Comparison of ENCODE assay signal across 36 mouse cellular contexts in the genomic region with DNA sequence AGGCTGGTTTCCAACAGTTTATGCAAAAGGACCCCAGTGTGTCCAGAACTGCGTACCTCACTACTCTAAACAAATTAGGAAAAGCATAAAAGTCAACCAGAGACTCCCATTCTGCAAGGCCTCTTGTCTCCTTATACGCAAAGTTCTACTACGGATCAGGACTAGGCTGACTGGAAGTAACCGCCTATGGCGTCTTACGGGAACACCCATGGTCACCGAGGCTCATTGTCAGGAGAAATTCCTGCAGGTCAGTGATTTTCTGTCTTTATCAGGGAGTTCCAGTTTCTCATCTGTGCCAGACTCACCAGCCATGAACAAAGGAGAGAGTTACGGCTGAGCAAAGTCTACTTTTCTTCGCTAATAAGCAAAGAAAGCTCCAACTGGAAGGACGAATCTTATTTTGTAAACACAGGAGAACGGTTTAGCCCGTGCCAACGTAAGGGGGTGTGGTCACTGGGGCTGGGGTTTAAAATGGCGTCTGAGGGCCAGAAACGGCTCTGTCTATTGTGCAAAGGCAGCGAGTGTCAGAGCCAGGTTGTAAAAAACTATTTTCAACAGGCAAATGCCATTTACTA. TPM values are rescaled to one million over a fixed set of nuclear protein-coding genes. Genes with fewer than 3 reads are reported as not detected.
DNase-seq lines count a peak whose midpoint lies in the region; ATAC-seq and TF ChIP-seq lines count a peak whose summit lies in the region.
"Had no signal": no experiment of that assay in that cellular context is flagged by ENCODE, and none has a peak within 500 bp of the region (broad histone marks: within the 10 kb centered on the region; RNA-seq: fewer than 3 reads in every experiment).

No protein-coding gene starts in this region.

- no peaks in the 10 kb centered on the region for H3K9me3 ChIP-seq in intestine, embryonic 16.5 days (ENCODE audit: control insufficient read depth, low read length)
- H3K9me3 ChIP-seq in intestine, embryonic 15.5 days, result no peaks in the 10 kb centered on the region
- H3K9me3 ChIP-seq in stomach, postnatal 0 days (ENCODE audit: control insufficient read depth, low read length), result no peaks in the 10 kb centered on the region
- H3K9me3 ChIP-seq: embryonic facial prominence, embryonic 13.5 days; forebrain, embryonic 13.5 days; hindbrain, embryonic 13.5 days; liver, embryonic 15.5 days; lung, embryonic 15.5 days; neural tube, embryonic 13.5 days; stomach, embryonic 15.5 days had no signal

- no peaks in the 10 kb centered on the region for H3K27me3 ChIP-seq in intestine, embryonic 16.5 days (replicated peaks; ENCODE audit: control insufficient read depth, insufficient read depth, low read length)
- H3K27me3 ChIP-seq in intestine, embryonic 15.5 days (replicated peaks), result no peaks in the 10 kb centered on the region
- H3K27me3 ChIP-seq in stomach, postnatal 0 days (ENCODE audit: control insufficient read depth, insufficient read depth, low read length), result no peaks in the 10 kb centered on the region
- H3K27me3 ChIP-seq: embryonic facial prominence, embryonic 13.5 days; forebrain, embryonic 13.5 days; hindbrain, embryonic 13.5 days; liver, embryonic 15.5 days; lung, embryonic 15.5 days; neural tube, embryonic 13.5 days; Patski; stomach, embryonic 15.5 days had no signal

- H3K4me3 ChIP-seq in intestine, embryonic 16.5 days (ENCODE audit: low read length), result no peak overlapping the region
- H3K4me3 ChIP-seq in intestine, embryonic 15.5 days (replicated peaks), result no peak overlapping the region
- H3K4me3 ChIP-seq in stomach, postnatal 0 days (ENCODE audit: low read depth, low read length), result no peak overlapping the region
- H3K4me3 ChIP-seq: embryonic facial prominence, embryonic 13.5 days; erythroblast, embryonic 14.5 days; forebrain, embryonic 13.5 days; heart, adult 2 months; hindbrain, embryonic 13.5 days; left cerebral cortex, adult 2 months; liver, embryonic 15.5 days; lung, embryonic 15.5 days; myocyte; neural tube, embryonic 13.5 days; stomach, embryonic 15.5 days had no signal

- 68% methylated on average over 16 of the region's 16 CpGs for WGBS in intestine, embryonic 16.5 days
- WGBS in intestine, embryonic 15.5 days, result 72% methylated on average over 16 of the region's 16 CpGs
- 68% methylated on average over 16 of the region's 16 CpGs for WGBS in stomach, postnatal 0 days

- peaks cover 10% of the 10 kb centered on the region; the same call in 1 of the 2 replicates for H3K4me1 ChIP-seq in intestine, embryonic 16.5 days (ENCODE audit: control insufficient read depth, insufficient read depth, low read length)
- 0 out of 2 replicates have a peak, but pooled peaks cover 3% of the 10 kb centered on the region for H3K4me1 ChIP-seq in intestine, embryonic 15.5 days (replicated peaks)
- no peaks in the 10 kb centered on the region for H3K4me1 ChIP-seq in stomach, postnatal 0 days (replicated peaks; ENCODE audit: control insufficient read depth, insufficient read depth)
- H3K4me1 ChIP-seq: forebrain, embryonic 13.5 days; hindbrain, embryonic 13.5 days; neural tube, embryonic 13.5 days had no signal

- H3K27ac ChIP-seq in intestine, embryonic 16.5 days (ENCODE audit: low read length), result no peak overlapping the region
- no peak overlapping the region for H3K27ac ChIP-seq in intestine, embryonic 15.5 days
- H3K27ac ChIP-seq in stomach, postnatal 0 days (replicated peaks), result no peak overlapping the region
- H3K27ac ChIP-seq: embryonic facial prominence, embryonic 13.5 days; forebrain, embryonic 13.5 days; heart, adult 2 months; hindbrain, embryonic 13.5 days; left cerebral cortex, adult 2 months; liver, embryonic 15.5 days; lung, embryonic 15.5 days; neural tube, embryonic 13.5 days; stomach, embryonic 15.5 days had no signal

- H3K4me2 ChIP-seq in intestine, embryonic 16.5 days (ENCODE audit: low read depth, low read length), result no peak overlapping the region
- H3K4me2 ChIP-seq in intestine, embryonic 15.5 days (replicated peaks), result no peak overlapping the region
- H3K4me2 ChIP-seq in stomach, postnatal 0 days (replicated peaks; ENCODE audit: low read depth), result no peak overlapping the region
- H3K4me2 ChIP-seq: embryonic facial prominence, embryonic 13.5 days; forebrain, embryonic 13.5 days; hindbrain, embryonic 13.5 days; liver, embryonic 15.5 days; lung, embryonic 15.5 days; neural tube, embryonic 13.5 days; stomach, embryonic 15.5 days had no signal

- intact Hi-C loops in heart, postnatal 10 days (cut with DNase I), result no loop called here

- peak; percentile 13; the same call in 1 of the 2 replicates for ATAC-seq in intestine, embryonic 16.5 days
- ATAC-seq in intestine, embryonic 15.5 days, result no peak
- ATAC-seq in stomach, postnatal 0 days (ENCODE audit: low FRiP score, low TSS enrichment), result peak; percentile 49; the same call in 1 of the 2 replicates
- ATAC-seq: activated CD4-positive, CD25-positive, alpha-beta regulatory T cell, adult 4 months; forebrain, embryonic 13.5 days; midbrain, embryonic 16.5 days; Patski had no signal

- peak; percentile 51 to 67 for DNase-seq in kidney, postnatal 36 days
- DNase-seq in kidney, postnatal 4 days, result no peak
- DNase-seq in R1 (ENCODE audit: low read depth, low spot score), result peak; percentile 57
- peak; percentile 45 for DNase-seq in stomach, postnatal 0 days (ENCODE audit: low spot score)
- no peak for DNase-seq in heart, postnatal 10 days
- DNase-seq: adrenal gland, postnatal 10 days; cerebellum, adult 2 months; cerebellum, postnatal 25 days; gastrocnemius, postnatal 36 days; heart, adult 2 months; heart, postnatal 36 days; lung, postnatal 36 days; right cerebral cortex, adult 18-20 months; right cerebral cortex, postnatal 4 days; thymus, postnatal 14 days had no signal

- TF ChIP-seq CTCF in stomach, postnatal 0 days (IDR thresholded peaks at IDR 0.05; ENCODE audit: low read depth), result no peak

- no peaks in the 10 kb centered on the region for H3K36me3 ChIP-seq in intestine, embryonic 16.5 days (ENCODE audit: control insufficient read depth, insufficient read depth, low read length)
- no peaks in the 10 kb centered on the region for H3K36me3 ChIP-seq in intestine, embryonic 15.5 days
- H3K36me3 ChIP-seq in stomach, postnatal 0 days (ENCODE audit: control insufficient read depth, insufficient read depth, low read length), result no peaks in the 10 kb centered on the region
- H3K36me3 ChIP-seq: embryonic facial prominence, embryonic 13.5 days; hindbrain, embryonic 13.5 days; liver, embryonic 15.5 days; lung, embryonic 15.5 days; neural tube, embryonic 13.5 days; stomach, embryonic 15.5 days had no signal

- H3K9ac ChIP-seq in intestine, embryonic 16.5 days (ENCODE audit: low read depth, low read length), result no peak overlapping the region
- no peak overlapping the region for H3K9ac ChIP-seq in intestine, embryonic 15.5 days
- no peak overlapping the region for H3K9ac ChIP-seq in stomach, postnatal 0 days (ENCODE audit: low read length)
- H3K9ac ChIP-seq: embryonic facial prominence, embryonic 13.5 days; forebrain, embryonic 13.5 days; hindbrain, embryonic 13.5 days; liver, embryonic 15.5 days; lung, embryonic 15.5 days; neural tube, embryonic 13.5 days; stomach, embryonic 15.5 days had no signal

- no peak for TF ChIP-seq EP300 in stomach, postnatal 0 days (optimal IDR thresholded peaks at IDR 0.05)

RNA-seq across cellular contexts. Expression of gene Anapc15-ps, which starts 43.9 kb away (rescaled TPM):
- not detected in 2 replicates for polyA plus RNA-seq in intestine, embryonic 16.5 days (2015; fragmentation: Nextera tagmentation; extraction: Ambion mirVana)
- not detected in 2 replicates for polyA plus RNA-seq in intestine, embryonic 15.5 days (2015; fragmentation: Nextera tagmentation; extraction: Ambion mirVana)
- polyA plus RNA-seq in stomach, postnatal 0 days (2015; fragmentation: Nextera tagmentation; extraction: Ambion mirVana), result not detected in 2 replicates
- not detected for total RNA-seq in heart, postnatal 10 days (2021)
- total RNA-seq: adrenal gland, postnatal 10 days; ES-E14; gastrocnemius, adult 18-20 months; gastrocnemius, postnatal 36 days; heart, adult 2 months; heart, postnatal 36 days; layer of hippocampus, postnatal 10 days; left cerebral cortex, adult 2 months; left cerebral cortex, postnatal 36 days had no signal
- polyA plus RNA-seq: activated CD4-positive, CD25-positive, alpha-beta regulatory T cell, adult 4 months; embryonic facial prominence, embryonic 13.5 days; erythroblast, embryonic 14.5 days; forebrain, embryonic 13.5 days; heart, adult 2 months; heart, embryonic 14.5 days; hindbrain, embryonic 13.5 days; limb, embryonic 14.5 days; liver, embryonic 15.5 days; midbrain, embryonic 16.5 days; neural tube, embryonic 13.5 days had no signal

Comparison
In these comparisons a context has a peak if more than half of its experiments do, and no peak if none do; other contexts are left out.
1. DNase-seq: peak in kidney, postnatal 36 days (2 of 2), R1 (single experiment) and stomach, postnatal 0 days (single experiment); none in kidney, postnatal 4 days (0 of 2) and heart, postnatal 10 days (0 of 2).